Mouse (Mus musculus): Measurements from ENCODE around the gene S1pr1. TPM values are rescaled to one million over a fixed set of nuclear protein-coding genes. Genes with fewer than 3 reads are reported as not detected.

The S1pr1 gene
- total and polyA plus RNA-seq, 2 experiments from 2014 or later: 40.9 to 61.1 TPM

- Histone ChIP-seq H3K27me3 (ENCODE audit: insufficient read depth, low read length) (no peaks in the 10 kb centered on the region), H3K36me3 (ENCODE audit: insufficient read depth, low read length) (no peaks in the 10 kb centered on the region), H3K4me3 (ENCODE audit: low read length) (no peak overlapping the region), H3K4me2 (ENCODE audit: low read depth, low read length) (no peak overlapping the region), H3K4me1 (ENCODE audit: insufficient read depth, low read length) (no peaks in the 10 kb centered on the region), H3K9ac (replicated peaks; ENCODE audit: low read length) (no peak overlapping the region), H3K27ac (no peak overlapping the region), H3K9me3 (ENCODE audit: low read length) (no peaks in the 10 kb centered on the region)
- 46% methylated on average over 4 of the region's 4 CpGs for WGBS
- ATAC-seq: no peak
- DNase-seq (ENCODE audit: low spot score): no peak
- no peak for TF ChIP-seq CTCF (IDR thresholded peaks at IDR 0.05; ENCODE audit: low read depth)
Observed at GRCm38 (mm10) chr3:115692857-115693256, 22.0 kb downstream of the S1pr1 start.

- Histone ChIP-seq H3K9ac (replicated peaks; ENCODE audit: low read length) (no peak overlapping the region), H3K4me3 (ENCODE audit: low read length) (no peak overlapping the region), H3K4me2 (ENCODE audit: low read depth, low read length) (no peak overlapping the region), H3K9me3 (ENCODE audit: low read length) (no peaks in the 10 kb centered on the region), H3K36me3 (ENCODE audit: insufficient read depth, low read length) (no peaks in the 10 kb centered on the region), H3K4me1 (ENCODE audit: insufficient read depth, low read length) (no peaks in the 10 kb centered on the region), H3K27me3 (ENCODE audit: insufficient read depth, low read length) (no peaks in the 10 kb centered on the region), H3K27ac (no peak overlapping the region)
- no peak for DNase-seq (ENCODE audit: low spot score)
- WGBS: 91% methylated on average over 5 of the region's 5 CpGs
- no peak for ATAC-seq
- no peak for TF ChIP-seq CTCF (IDR thresholded peaks at IDR 0.05; ENCODE audit: low read depth)
Observed at GRCm38 (mm10) chr3:115692384-115692783, 22.5 kb downstream of the S1pr1 start.

GRCm38 (mm10) chr3:115689920-115690319, 25.0 kb downstream of the S1pr1 start:
- no peak overlapping the region for H3K4me2 ChIP-seq (ENCODE audit: low read depth, low read length)
- H3K9ac ChIP-seq (replicated peaks; ENCODE audit: low read length): no peak overlapping the region
- no peak overlapping the region for H3K4me3 ChIP-seq (ENCODE audit: low read length)
- no peaks in the 10 kb centered on the region for H3K27me3 ChIP-seq (ENCODE audit: insufficient read depth, low read length)
- ATAC-seq: no peak
- no peak for DNase-seq (ENCODE audit: low spot score)
- H3K27ac ChIP-seq: no peak overlapping the region
- no peaks in the 10 kb centered on the region for H3K4me1 ChIP-seq (ENCODE audit: insufficient read depth, low read length)
- no peak for TF ChIP-seq CTCF (IDR thresholded peaks at IDR 0.05; ENCODE audit: low read depth)
- H3K9me3 ChIP-seq (ENCODE audit: low read length): no peaks in the 10 kb centered on the region
- no peaks in the 10 kb centered on the region for H3K36me3 ChIP-seq (ENCODE audit: insufficient read depth, low read length)
- WGBS: 60% methylated on average over 1 of the region's 1 CpGs

GRCm38 (mm10) chr3:115689352-115689751, 25.5 kb downstream of the S1pr1 start:
- Histone ChIP-seq H3K9ac (replicated peaks; ENCODE audit: low read length) (no peak overlapping the region), H3K4me1 (ENCODE audit: insufficient read depth, low read length) (no peaks in the 10 kb centered on the region), H3K36me3 (ENCODE audit: insufficient read depth, low read length) (no peaks in the 10 kb centered on the region), H3K4me2 (ENCODE audit: low read depth, low read length) (no peak overlapping the region; the same call in 1 of the 2 replicates), H3K27me3 (ENCODE audit: insufficient read depth, low read length) (no peaks in the 10 kb centered on the region), H3K4me3 (ENCODE audit: low read length) (no peak overlapping the region), H3K9me3 (ENCODE audit: low read length) (no peaks in the 10 kb centered on the region), H3K27ac (no peak overlapping the region)
- 25% methylated on average over 8 of the region's 8 CpGs for WGBS
- TF ChIP-seq CTCF (IDR thresholded peaks at IDR 0.05; ENCODE audit: low read depth): no peak
- ATAC-seq: no peak
- DNase-seq (ENCODE audit: low spot score): peak; percentile 22

- Histone ChIP-seq H3K36me3 (ENCODE audit: insufficient read depth, low read length) (no peaks in the 10 kb centered on the region), H3K4me2 (ENCODE audit: low read depth, low read length) (no peak overlapping the region), H3K4me1 (ENCODE audit: insufficient read depth, low read length) (no peaks in the 10 kb centered on the region), H3K9ac (replicated peaks; ENCODE audit: low read length) (no peak overlapping the region), H3K27me3 (ENCODE audit: insufficient read depth, low read length) (no peaks in the 10 kb centered on the region), H3K4me3 (ENCODE audit: low read length) (no peak overlapping the region), H3K9me3 (ENCODE audit: low read length) (no peaks in the 10 kb centered on the region), H3K27ac (no peak overlapping the region)
- 87% methylated on average over 2 of the region's 2 CpGs for WGBS
- no peak for TF ChIP-seq CTCF (IDR thresholded peaks at IDR 0.05; ENCODE audit: low read depth)
- no peak for DNase-seq (ENCODE audit: low spot score)
- no peak for ATAC-seq
Observed at GRCm38 (mm10) chr3:115687821-115688220, 27.1 kb downstream of the S1pr1 start.

- Histone ChIP-seq H3K9me3 (ENCODE audit: low read length) (no peaks in the 10 kb centered on the region), H3K27ac (no peak overlapping the region), H3K36me3 (ENCODE audit: insufficient read depth, low read length) (no peaks in the 10 kb centered on the region), H3K4me3 (ENCODE audit: low read length) (no peak overlapping the region), H3K4me2 (ENCODE audit: low read depth, low read length) (no peak overlapping the region), H3K4me1 (ENCODE audit: insufficient read depth, low read length) (no peaks in the 10 kb centered on the region), H3K9ac (replicated peaks; ENCODE audit: low read length) (no peak overlapping the region), H3K27me3 (ENCODE audit: insufficient read depth, low read length) (no peaks in the 10 kb centered on the region)
- WGBS: 72% methylated on average over 14 of the region's 14 CpGs
- ATAC-seq (no peak), DNase-seq (ENCODE audit: low spot score) (no peak)
- no peak for TF ChIP-seq CTCF (IDR thresholded peaks at IDR 0.05; ENCODE audit: low read depth)
Observed at GRCm38 (mm10) chr3:115682328-115683088, 32.4 kb downstream of the S1pr1 start.

- Histone ChIP-seq H3K9ac (replicated peaks; ENCODE audit: low read length) (no peak overlapping the region), H3K4me1 (ENCODE audit: insufficient read depth, low read length) (no peaks in the 10 kb centered on the region), H3K4me3 (ENCODE audit: low read length) (no peak overlapping the region), H3K27me3 (ENCODE audit: insufficient read depth, low read length) (no peaks in the 10 kb centered on the region), H3K27ac (no peak overlapping the region), H3K9me3 (ENCODE audit: low read length) (no peaks in the 10 kb centered on the region), H3K4me2 (ENCODE audit: low read depth, low read length) (no peak overlapping the region), H3K36me3 (ENCODE audit: insufficient read depth, low read length) (no peaks in the 10 kb centered on the region)
- no peak for TF ChIP-seq CTCF (IDR thresholded peaks at IDR 0.05; ENCODE audit: low read depth)
- ATAC-seq: no peak
- WGBS: 100% methylated on average over 1 of the region's 1 CpGs
- DNase-seq (ENCODE audit: low spot score): no peak
Observed at GRCm38 (mm10) chr3:115681184-115681583, 33.7 kb downstream of the S1pr1 start.
